Mouse (Mus musculus) spleen, adult 2 months (tissue): ENCODE measurements around the gene Angel2.

ENCODE experiments used
- CTCF ChIP-seq: fragments of 200-500 bp; IDR thresholded peaks from 2 replicates; pipeline ENCODE4 v1.5.1; 2011; ENCODE audit warnings: mild to moderate bottlenecking, inconsistent platforms; ENCODE audit not compliant: insufficient read depth, insufficient read length, insufficient replicate concordance; ENCODE audit errors: extremely low read depth
- POLR2A ChIP-seq: fragments of 200-500 bp; IDR thresholded peaks from 2 replicates; pipeline ENCODE4 v1.6.1; 2011; ENCODE audit warnings: low read depth, low read length, inconsistent platforms

DNA sequence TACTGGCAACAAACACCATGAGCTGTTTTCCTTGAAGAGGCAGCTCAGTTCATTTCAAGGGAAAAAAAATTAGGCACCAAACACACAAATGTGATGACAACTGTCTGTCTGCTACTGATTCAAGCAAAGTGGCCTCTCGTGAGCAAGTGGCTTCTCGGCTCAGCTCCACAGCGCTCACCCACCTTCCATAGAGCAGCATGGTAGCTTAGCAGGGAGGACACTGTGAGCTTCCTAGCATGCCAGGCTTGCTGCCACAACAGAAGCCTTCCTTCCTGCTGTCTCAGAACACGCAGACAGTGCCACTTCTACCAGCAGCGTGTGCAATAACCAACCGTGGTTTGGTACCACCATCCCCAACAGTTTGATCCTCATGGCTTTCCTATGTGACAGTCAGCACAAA, 49.2 kb upstream of the Angel2 start:
- TF ChIP-seq CTCF (no peak), POLR2A (no peak)
